9 mouse cellular contexts compared by ENCODE assay signal in genomic region chr19:32225097-32225490, GRCm38 (mm10).
DNase-seq lines count a peak whose midpoint lies in the region; ATAC-seq and TF ChIP-seq lines count a peak whose summit lies in the region.
"Had no signal": no experiment of that assay in that cellular context is flagged by ENCODE, and none has a peak within 500 bp of the region (broad histone marks: within the 10 kb centered on the region; RNA-seq: fewer than 3 reads in every experiment).

No protein-coding gene starts in this region.

- H3K27ac ChIP-seq in layer of hippocampus, adult 2 months: no peak overlapping the region
- H3K27ac ChIP-seq in CH12.LX (ENCODE audit: insufficient read depth, low read depth): no peak overlapping the region
- peak overlapping the region; percentile 36 for H3K27ac ChIP-seq in brown adipose tissue, adult 24 weeks (replicated peaks; ENCODE audit: low read depth, low read length)
- no peak overlapping the region for H3K27ac ChIP-seq in neural tube, embryonic 15.5 days (replicated peaks)
- H3K27ac ChIP-seq: limb, embryonic 15.5 days had no signal

- in situ Hi-C loops in CH12.LX (cut with MboI; ENCODE audit: low pct_ligation_motif_present, low pct_unique_long_range_greater_than_20kb, low sequenced_read_pairs): no loop called here

- peak; percentile 45 for TF ChIP-seq RAD21 in CH12.LX (IDR thresholded peaks at IDR 0.05; ENCODE audit: low read depth, low read length)

- dilution Hi-C loops in CH12.LX (cut with MboI; ENCODE audit: extremely low pct_ligation_motif_present, extremely low pct_unique_long_range_greater_than_20kb, low sequenced_read_pairs): no loop called here

- H3K9me3 ChIP-seq in CH12.LX (replicated peaks; ENCODE audit: low read length): peaks cover 4% of the 10 kb centered on the region
- no peaks in the 10 kb centered on the region for H3K9me3 ChIP-seq in neural tube, embryonic 15.5 days (replicated peaks)
- H3K9me3 ChIP-seq: limb, embryonic 15.5 days had no signal

- H3K79me2 ChIP-seq in CH12.LX (replicated peaks; ENCODE audit: control insufficient read depth, extremely low read depth, insufficient read depth, poor library complexity, severe bottlenecking): no peaks in the 10 kb centered on the region

- no peak for ATAC-seq in neural tube, embryonic 15.5 days (ENCODE audit: low FRiP score)
- ATAC-seq: midbrain, embryonic 16.5 days had no signal

- H3K36me3 ChIP-seq in CH12.LX (replicated peaks in 1 of 2; ENCODE audit: control insufficient read depth in 1 of 2, insufficient read depth in 1 of 2, low read length in 1 of 2): no peaks in the 10 kb centered on the region
- no peaks in the 10 kb centered on the region for H3K36me3 ChIP-seq in neural tube, embryonic 15.5 days

- peak; percentile 54 for TF ChIP-seq CTCF in layer of hippocampus, adult 2 months (conservative IDR thresholded peaks at IDR 0.05)
- peak in 1 of 2 experiments; percentile 57; a peak in 2 of 4 replicates for TF ChIP-seq CTCF in CH12.LX (conservative IDR thresholded peaks at IDR 0.05 in 1 of 2, IDR thresholded peaks at IDR 0.05 in 1 of 2; ENCODE audit: low read depth in 2 of 2, low read length in 2 of 2)

- H3K27me3 ChIP-seq in CH12.LX (replicated peaks): no peaks in the 10 kb centered on the region
- no peaks in the 10 kb centered on the region for H3K27me3 ChIP-seq in neural tube, embryonic 15.5 days (replicated peaks)
- H3K27me3 ChIP-seq: limb, embryonic 15.5 days had no signal

- no peak overlapping the region for H3K4me2 ChIP-seq in CH12.LX (ENCODE audit: insufficient read depth, low read depth, poor library complexity, severe bottlenecking)
- no peak overlapping the region for H3K4me2 ChIP-seq in neural tube, embryonic 15.5 days
- H3K4me2 ChIP-seq: limb, embryonic 15.5 days had no signal

- H3K4me3 ChIP-seq in layer of hippocampus, adult 2 months: no peak overlapping the region
- H3K4me3 ChIP-seq in CH12.LX (replicated peaks in 1 of 3; ENCODE audit: low read depth in 2 of 3, low read length in 2 of 3, poor library complexity in 1 of 3): no peak overlapping the region
- H3K4me3 ChIP-seq in brown adipose tissue, adult 24 weeks (ENCODE audit: insufficient read depth, low read depth, low read length): no peak overlapping the region
- no peak overlapping the region for H3K4me3 ChIP-seq in neural tube, embryonic 15.5 days (replicated peaks)
- H3K4me3 ChIP-seq: limb, embryonic 15.5 days had no signal

- H3K9ac ChIP-seq in CH12.LX (ENCODE audit: insufficient read depth, low read depth): no peak overlapping the region
- H3K9ac ChIP-seq in neural tube, embryonic 15.5 days (replicated peaks): no peak overlapping the region
- H3K9ac ChIP-seq: limb, embryonic 15.5 days had no signal

- 0 out of 2 replicates have a peak, but pooled peaks have one; percentile 26 for TF ChIP-seq EP300 in CH12.LX (IDR thresholded peaks at IDR 0.05; ENCODE audit: low read length)

- no peak for TF ChIP-seq POLR2A in CH12.LX (IDR thresholded peaks at IDR 0.05; ENCODE audit: low read depth, low read length)

- H3K4me1 ChIP-seq in CH12.LX (ENCODE audit: control insufficient read depth in 1 of 2, insufficient read depth in 2 of 2): peaks cover 3 to 17% of the 10 kb centered on the region in 2 experiments; a peak in 3 of 4 replicates
- H3K4me1 ChIP-seq in brown adipose tissue, adult 24 weeks (ENCODE audit: control insufficient read depth, insufficient read depth, insufficient read length, low read length): peaks cover 12% of the 10 kb centered on the region; the same call in 1 of the 2 replicates
- peaks cover 5% of the 10 kb centered on the region; the same call in 1 of the 2 replicates for H3K4me1 ChIP-seq in neural tube, embryonic 15.5 days
- H3K4me1 ChIP-seq: limb, embryonic 15.5 days had no signal

- DNase-seq in layer of hippocampus, adult 2 months (ENCODE audit: low spot score in 2 of 2): no peak
- DNase-seq in layer of hippocampus, adult 9-10 months (ENCODE audit: low spot score): no peak
- DNase-seq in 3T3-L1 (ENCODE audit: low read depth, low spot score): peak; percentile 60
- peak; percentile 23 for DNase-seq in CH12.LX (ENCODE audit: extremely low read depth)
- DNase-seq in spleen, postnatal 36 days (ENCODE audit: low spot score in 2 of 2): no peak

- WGBS in neural tube, embryonic 15.5 days: 63% methylated on average over 9 of the region's 9 CpGs

TF ChIP-seq in CH12.LX, 34 proteins besides CTCF, POLR2A, EP300 and RAD21:
- TF ChIP-seq SMC3 (IDR thresholded peaks at IDR 0.05; ENCODE audit: low read depth, low read length) (peak; percentile 63), USF2 (conservative IDR thresholded peaks at IDR 0.05; ENCODE audit: low read depth, low read length) (no peak), ZMIZ1 (IDR thresholded peaks at IDR 0.05; ENCODE audit: low read depth, low read length) (no peak), JUND (conservative IDR thresholded peaks at IDR 0.05; ENCODE audit: low read depth, low read length) (peak; percentile 83), MXI1 (IDR thresholded peaks at IDR 0.05; ENCODE audit: low read depth, low read length) (0 out of 2 replicates have a peak, but pooled peaks have one; percentile 43), ETS1 (conservative IDR thresholded peaks at IDR 0.05; ENCODE audit: low read depth, low read length) (no peak), JUN (IDR thresholded peaks at IDR 0.05; ENCODE audit: insufficient read depth, low read depth, low read length) (peak; percentile 66; the same call in 1 of the 2 replicates), IRF4 (IDR thresholded peaks at IDR 0.05; ENCODE audit: low read depth, low read length) (peak; percentile 57; the same call in 1 of the 2 replicates)

Comparison
In these comparisons a context has a peak if more than half of its experiments do, and no peak if none do; other contexts are left out.
1. DNase-seq: peak in 3T3-L1 (single experiment) and CH12.LX (single experiment); none in layer of hippocampus, adult 2 months (0 of 2), layer of hippocampus, adult 9-10 months (single experiment) and spleen, postnatal 36 days (0 of 2).